Mouse (Mus musculus) frontal cortex, adult (tissue): Measurements from ENCODE around the gene Ufsp1.

ENCODE experiments used
- ATAC-seq: cut with Nextera tagmentation; 2 replicates; pipeline ENCODE4 v1.9.2; 2017; ENCODE audit warnings: mild to moderate bottlenecking, moderate library complexity, mixed read lengths; ENCODE audit not compliant: low TSS enrichment

The Ufsp1 gene

DNA sequence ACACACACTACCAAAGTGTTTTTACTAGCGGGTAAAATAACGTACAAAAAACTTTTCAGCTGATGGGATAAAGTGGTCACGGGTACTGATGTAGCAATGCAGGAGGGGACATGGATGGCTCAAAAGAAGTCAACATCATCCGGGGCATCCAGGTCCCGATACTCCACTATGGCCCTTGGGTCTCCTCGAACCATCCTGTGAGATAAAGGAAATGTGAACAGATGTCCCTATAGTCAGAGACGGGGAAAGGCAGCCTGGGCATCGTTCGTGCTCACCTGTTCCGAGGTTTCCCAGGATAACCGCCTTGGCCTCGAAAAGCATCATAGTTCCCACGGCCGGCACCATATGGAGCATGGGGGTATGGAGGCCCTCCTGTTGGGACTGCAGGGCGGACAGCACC is 1.3 kb downstream of the Ufsp1 start:
- ATAC-seq: no peak

DNA sequence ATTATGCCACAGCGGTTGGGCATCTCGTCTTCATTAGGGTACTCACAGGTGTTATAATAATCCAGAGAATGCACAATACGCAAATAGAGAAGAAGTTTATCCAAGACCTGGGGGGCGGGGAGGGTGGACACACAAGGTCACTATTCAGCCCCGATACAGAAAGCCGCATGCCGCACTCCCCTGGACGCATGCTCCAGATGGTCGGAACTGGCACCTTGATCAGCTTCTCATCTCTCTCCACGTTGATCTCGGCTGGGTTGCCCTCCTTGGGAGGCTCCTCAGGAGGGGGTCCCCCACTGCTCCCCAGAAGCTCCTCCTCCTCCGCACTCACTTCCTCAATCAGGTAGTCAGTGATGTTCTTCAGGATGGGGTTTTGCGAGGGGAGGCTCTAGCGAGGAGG is 2.7 kb downstream of the Ufsp1 start:
- no peak for ATAC-seq

DNA sequence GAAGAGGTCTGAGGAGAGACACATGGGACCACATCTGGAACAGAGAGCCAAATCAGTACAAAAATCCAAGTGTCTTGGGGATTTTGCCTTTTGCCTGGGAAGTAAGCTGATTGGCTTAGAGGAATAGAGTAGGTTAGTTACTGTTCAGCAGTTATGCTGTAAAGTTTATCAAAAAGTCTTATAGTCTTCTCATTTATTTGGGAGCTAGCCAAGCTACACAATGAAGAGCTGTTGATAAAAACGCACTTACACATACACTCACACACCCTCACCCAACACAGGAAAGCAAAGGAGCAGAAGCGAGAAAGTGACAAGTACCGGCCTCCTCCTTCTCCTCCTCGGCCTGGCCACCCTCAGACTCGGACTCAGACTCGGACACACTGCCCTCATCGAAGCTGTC is 4.8 kb downstream of the Ufsp1 start:
- ATAC-seq: no peak

DNA sequence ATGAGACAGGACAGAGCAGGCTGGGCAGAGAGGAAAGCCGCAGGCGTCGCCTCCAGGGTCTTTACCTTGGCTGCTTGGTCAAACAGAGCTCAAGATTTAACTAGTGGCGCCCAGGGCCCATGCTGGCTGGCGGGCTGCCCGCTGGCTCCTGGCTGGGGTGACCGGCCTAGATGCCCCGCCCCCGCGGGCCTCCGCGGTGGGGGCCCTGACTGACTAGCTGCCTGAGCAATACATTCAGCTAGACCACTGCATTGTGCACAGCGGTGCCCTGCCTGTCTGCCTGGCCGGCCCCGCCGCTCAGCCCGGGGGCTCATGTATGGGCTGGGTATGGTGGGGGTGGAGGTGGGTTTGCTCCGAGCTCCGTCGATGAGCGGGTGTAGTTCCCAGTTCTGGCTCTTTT is 6.8 kb downstream of the Ufsp1 start:
- ATAC-seq: no peak

DNA sequence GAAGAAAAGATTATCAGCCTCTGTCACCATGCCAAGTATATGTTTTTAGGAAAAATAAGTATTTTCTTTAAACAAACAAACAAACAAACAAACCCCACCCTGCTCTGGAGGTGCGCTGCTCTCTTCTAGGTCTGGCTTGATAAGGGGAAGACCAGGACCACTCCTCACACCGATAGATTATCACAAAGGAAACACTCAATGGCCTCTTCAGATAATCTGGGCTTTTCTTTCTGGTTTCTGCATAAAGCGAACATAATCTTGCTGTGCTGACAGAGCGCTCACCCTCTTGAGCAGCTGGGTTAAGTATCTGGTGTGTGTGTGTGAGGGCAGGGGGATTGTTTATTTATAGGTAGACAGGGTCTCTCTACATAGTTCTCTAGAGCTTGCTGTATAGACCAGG is 9.2 kb downstream of the Ufsp1 start:
- ATAC-seq: no peak

DNA sequence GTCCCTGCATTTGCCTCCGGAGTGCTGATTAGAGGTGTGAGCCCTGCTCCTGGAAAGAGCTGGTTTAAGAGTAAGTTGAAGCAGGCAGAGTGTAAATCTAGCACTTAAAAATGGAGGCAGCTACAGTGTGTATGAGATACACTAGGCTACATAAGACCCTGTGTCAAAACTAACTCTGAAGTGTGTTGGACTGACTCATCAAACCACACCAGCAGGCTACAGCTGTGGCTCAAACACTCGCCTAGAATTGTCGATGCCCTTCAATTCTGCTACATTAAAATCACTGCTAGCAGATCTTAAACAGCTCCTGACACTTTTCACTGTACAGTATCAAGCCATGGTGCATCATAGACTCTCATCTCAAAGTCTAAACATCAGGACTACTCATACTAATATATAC is 9.7 kb downstream of the Ufsp1 start:
- ATAC-seq: no peak

DNA sequence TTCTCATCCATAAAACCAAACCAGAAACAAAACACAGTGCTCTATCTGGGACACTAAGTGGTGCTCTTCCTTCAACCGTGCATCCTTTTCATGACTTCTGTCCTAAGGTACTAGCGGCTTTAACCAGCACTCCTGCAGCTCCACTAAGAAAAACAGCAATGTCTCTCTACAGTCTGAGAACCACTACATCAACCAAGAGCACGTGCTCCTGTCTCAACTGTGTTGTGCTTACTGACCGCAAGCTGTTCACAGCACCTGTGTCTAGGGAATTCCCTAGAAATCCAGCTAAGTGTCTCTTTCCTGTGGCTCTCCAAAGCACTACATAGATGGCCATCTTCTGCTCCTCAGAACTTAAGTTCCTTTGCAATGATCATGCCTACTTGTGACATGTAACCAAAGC is 10.4 kb downstream of the Ufsp1 start:
- no peak for ATAC-seq

DNA sequence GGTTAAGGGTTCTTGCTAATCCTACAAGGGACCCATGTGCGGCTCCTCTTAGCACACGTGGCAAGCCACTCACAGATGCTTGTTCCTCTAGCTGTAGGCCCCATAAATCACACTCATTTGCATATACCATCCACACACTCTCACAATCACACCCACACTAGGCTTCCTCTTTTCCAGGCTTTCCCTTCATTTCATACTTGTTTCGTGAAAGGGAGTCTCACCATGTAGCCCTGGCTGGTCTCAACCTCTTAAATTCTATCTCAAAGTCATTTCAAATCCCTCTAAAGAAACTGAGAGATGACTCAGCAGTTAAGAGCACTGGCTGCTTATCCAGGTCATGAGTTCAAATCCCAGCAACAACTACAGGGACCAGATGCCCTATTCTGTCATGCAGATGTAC is 11.4 kb downstream of the Ufsp1 start:
- ATAC-seq: peak; percentile 42; the same call in 1 of the 2 replicates

DNA sequence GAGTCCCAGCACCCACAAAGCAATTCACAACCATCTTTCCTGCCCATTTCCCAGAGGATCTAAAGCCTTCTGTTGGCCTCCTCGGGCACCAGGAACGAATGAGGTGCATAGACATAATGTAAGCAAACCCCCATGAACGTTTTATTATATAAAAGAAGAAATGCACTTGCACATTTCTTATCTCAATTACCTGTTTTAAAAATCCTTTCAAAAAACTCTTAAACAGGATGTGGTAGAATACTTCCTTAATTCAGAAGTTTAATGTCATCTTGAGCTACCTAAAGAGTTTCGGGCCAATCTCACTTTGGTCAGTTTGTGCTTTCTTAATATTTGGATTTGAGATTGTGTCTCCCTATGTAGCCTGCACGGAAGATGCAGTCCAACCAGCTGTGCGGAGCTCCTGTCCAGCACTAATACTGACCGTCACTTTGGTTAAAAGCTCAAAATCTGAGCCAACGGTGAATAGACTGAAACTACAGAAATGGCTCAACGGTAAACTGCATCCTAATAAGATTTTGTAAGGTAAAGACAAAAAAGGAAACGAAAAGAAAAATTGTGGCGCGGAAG is 12.1 kb downstream of the Ufsp1 start:
- no peak for ATAC-seq

DNA sequence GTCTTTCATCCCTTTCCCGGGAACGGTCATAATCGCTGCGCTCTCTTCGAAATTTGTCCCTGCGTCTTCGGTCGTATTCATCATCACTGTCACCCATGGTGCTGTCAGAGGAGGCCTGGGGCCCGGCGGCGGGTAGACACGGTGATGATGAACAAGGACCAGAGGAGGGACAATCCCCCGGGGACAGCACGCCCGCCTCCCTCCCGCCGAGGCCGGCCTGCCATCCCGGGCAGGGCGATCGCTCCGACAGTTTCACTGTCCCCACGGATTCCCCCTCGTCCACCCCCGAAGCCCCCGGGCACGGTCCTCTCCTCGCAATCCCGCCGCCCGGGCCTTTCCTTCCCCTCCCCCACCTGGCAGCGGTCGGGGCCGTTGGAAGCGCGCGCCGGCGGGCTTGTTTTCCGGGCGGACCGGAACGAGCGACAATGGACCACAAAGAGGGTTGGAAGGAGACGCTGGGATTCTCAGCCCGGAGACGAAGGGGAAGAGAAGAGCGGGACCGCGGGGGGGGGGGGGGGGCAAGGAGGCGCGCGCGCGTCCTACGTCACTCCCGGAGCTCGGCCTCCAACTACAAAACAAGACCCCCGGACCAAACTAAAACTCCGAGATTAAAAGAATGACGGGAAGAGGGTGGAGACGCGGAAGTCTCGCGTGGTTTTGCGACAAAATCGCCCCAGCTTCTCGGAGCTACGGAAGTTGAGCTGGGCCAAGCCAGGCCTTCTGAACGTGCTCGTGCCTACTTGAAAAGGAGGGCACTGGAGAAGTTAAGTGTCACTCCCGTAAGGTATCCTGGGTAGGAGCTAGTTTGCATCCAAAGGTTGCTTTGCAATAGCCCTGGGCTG is 12.9 kb downstream of the Ufsp1 start, which contains the start of gene Srrt:
Gene Srrt (minus strand): TSS at position 604 of the 842 bp plus-strand sequence.
- ATAC-seq: peak; percentile 77

DNA sequence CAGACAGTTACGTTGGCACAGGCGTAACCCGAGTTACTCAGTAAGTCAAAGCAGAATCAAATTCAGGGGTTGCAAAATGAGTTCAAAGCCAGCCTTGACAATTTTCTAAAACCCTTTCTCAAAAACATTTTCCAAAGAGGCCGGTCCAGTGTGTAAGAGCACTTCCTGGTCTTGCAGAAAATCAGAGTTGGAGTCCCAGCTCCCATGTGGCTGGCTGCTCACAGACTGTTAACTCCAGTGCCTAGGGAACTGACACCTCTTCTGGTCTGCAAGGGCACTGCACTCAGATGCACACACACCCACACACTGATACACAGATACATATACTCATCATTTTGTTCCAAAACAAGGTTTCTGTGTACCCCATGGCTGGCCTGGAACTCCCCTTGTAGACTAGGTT is 13.9 kb downstream of the Ufsp1 start:
- ATAC-seq: no peak

DNA sequence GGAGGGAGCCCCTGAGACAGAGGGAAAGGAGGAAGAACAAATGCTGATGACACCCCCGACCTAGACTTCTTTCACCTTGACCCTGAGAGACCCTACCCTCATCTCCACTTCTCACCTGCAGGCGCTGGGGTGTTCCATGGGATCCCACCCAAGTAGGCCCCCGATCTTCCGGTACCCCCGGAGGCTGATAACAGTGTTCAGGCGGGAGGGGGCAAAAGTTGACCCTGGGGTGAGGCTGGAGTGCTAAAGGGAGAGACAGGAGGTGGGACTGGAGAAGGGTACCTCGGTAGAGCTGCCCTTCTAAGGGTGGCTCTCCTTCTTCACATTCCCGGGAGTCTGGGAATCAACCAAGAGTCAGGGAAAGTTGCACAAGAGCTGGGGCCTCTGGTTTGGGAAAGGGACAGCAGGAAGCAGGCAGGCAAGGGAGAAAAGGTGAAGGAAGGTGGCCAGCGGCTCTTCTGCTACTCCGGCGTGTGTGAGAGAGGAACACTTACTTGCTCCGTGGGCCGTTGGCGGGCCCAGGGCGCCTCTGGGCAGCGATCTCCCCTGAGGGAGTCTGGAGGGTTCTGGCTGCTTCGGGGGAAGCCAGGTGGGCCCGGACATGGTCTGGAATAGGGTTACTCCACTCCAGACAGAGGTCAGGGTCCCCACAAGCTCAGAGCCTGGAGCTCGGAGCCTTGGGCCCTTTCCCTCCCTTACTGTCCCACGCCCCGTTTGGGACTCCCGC is 19.2 kb downstream of the Ufsp1 start:
- ATAC-seq: no peak

DNA sequence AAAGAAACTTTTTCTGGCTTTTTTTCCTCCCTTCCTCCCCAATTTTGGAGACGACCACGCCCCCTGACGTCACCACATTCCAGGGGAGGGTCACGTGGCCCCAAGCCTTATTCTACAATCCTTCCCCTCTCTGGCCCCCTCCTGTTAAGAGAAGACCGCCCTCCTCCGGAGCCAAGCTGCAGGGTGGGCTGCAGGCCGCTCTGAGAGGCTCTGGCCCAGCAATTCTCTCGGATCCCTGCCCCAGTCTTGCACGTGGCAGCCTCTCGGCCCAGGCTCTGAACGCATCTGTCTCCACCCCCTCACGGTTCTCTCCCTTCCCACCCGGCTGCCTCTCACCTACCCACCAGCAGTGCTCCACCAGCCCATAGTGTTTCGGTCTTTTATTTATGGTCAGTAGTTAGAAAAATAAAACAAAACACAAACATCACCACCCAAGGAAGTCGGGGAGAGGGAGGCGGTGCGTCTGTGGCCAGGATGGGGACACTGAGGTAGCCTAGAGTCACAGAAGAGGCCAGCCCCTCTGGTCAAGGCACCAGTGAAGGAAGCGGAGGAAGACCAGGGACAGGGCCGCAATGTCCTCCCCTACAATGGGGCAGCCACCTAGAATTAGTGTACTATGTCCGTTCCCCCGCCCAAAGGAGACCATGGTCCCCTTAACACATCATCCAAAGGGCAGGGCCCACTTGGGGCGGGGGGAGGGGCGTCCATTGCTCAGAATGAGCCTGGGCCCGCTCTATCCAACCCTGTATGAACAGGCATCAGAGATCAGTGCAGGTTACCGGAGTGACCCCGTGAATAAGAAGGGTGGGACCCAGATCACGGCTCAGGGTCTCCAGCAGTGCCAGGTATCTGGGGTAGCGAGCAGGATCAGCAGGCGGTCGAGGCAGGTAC is 20.0 kb downstream of the Ufsp1 start, which contains the start of gene Trip6:
Gene Trip6 (minus strand): TSS at position 212 of the 891 bp plus-strand sequence.
- peak; percentile 76 for ATAC-seq

DNA sequence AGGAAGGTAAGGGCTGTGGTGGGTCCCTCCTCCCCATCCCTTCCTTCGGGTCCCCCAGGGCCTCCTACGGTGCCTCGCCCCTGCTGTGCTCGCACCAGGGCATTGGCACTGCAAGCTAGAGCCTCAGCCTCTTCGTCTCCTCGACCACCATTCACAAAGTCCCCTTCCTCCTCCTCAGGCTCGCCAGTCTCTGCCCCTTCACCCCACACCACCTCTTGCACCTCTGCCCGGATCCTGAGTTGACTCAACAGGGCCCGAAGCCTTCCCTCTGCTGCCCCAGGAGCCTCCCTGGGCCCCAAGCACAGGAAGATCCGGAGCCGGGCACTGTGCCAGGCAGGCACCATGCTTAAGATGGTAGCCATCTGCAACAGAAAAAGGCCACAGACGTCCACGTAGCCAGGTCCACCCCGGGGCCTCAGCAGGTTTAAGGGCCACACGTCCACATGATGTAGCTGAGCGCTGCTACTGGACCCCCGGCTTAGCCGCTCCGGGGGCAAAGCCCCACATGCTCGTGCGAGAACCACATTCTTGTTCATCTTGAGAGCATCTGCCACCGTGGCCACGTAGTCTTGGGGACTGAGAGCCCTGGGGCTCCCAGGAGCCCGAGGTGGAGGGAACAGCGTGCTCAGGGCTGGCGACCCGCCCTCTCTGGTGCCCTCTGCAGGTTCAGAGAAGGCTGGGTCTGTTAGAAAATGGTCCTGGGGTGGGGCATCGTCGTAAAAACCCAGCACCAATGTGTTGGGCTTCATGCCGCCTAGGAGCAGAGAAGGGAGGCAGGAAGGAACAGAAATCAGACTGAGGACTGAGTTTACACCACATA is 20.9 kb downstream of the Ufsp1 start:
- no peak for ATAC-seq

DNA sequence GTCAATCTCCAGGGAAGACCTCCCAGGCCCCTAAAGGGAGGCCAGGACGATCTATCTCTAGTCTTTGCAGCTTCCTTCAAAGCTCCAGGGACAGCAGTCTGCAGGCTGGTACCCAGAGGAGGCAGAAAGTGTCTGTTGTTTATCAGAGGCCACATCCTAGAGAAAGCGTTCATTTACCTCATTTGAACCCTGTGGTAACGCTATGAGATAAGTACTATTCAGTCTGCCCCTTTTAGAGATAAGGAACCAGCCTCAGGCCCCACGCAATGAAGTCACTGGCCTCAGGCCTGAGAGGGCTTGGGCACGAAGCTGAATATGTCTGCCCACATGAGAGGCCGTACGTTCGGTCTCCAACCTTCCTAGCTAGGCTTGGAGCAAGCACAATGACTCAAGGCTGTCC is 22.9 kb downstream of the Ufsp1 start:
- ATAC-seq: no peak

DNA sequence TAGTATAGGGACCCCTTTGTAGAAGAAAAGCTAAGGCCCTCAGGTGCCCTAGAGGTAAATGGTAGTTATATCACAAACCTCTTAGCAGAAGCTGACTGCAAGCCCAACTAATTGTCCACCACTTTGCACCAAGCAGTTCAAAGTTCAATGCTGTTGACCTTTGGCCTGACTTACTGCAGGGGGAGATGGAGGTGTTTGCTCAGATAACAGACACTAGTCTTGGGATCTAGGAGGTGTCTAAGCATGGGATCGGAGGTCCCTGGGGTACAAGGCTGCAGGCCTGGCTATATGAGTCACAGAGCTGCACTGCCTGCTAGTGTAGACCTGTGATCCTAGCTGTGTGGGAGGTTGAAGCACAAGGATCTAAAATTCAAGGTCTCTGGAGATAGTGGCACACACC is 24.1 kb downstream of the Ufsp1 start:
- no peak for ATAC-seq

DNA sequence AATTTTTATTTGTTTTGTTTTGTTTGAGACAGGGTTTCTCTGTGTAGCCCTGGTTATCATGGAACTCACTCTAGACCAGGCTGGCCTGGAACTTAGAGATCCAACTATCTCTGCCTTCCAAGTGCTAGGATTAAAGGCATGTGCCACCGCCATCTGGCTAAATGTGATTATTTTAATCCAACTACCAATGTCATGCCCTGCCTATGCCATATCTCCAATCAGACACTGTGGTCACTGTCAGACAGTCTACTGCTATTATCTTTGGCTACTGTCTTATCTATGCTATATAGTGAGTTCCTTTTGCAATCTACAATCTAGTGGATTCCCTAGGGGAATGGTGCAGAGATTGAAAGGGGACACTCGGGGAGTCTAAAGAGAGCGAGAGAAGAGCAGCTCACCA is 26.6 kb downstream of the Ufsp1 start:
- ATAC-seq: no peak

DNA sequence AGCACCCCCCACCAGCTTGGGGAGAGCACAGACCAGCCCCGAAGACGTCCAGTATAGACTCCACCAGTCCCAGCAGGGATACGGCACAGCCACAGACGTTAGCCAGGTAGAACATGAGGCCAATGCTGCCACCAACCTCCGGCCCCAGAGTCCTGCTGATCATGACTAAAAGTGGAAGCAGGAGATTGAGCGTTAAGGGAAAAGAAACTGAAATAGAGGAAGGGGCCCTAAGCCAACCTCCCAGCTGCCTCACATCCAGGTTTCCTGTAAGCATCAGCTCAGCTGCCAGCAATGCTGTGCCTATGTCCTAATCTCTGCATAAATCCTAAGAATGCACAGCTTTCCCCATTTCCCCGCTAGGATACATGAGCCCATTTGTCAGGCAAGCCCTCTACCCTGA is 36.5 kb downstream of the Ufsp1 start:
- no peak for ATAC-seq

DNA sequence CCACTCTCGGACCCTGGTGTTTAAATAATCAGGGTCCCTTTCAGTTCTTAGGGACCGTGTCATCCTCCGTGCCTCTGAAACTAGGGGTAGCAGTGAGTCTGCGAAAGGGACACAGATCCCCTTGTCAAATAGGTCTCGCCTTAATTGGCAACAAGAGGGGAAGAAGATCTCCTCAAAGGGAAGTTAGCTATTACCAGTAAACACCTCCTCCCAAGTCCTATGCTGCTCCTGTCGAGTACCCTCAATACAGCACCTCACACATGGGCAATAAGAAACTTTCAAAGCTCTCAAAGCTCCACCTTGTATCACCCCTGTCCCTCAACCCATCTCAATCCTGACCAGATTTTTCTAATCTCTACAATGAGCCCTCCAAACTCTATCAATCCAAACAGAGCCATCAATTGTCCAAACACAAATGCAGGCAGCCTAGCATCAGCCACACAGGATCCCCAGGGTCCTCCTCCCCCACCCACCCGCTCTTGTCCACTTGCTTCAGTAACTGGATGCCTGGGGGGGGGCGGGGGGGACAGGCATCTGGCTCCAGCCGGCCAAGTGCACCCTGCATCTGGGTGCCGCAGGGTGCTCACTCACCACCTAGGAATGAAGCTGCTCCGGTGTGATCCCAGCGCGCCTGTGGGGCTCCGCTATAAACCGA is 38.6 kb downstream of the Ufsp1 start:
- ATAC-seq: no peak

DNA sequence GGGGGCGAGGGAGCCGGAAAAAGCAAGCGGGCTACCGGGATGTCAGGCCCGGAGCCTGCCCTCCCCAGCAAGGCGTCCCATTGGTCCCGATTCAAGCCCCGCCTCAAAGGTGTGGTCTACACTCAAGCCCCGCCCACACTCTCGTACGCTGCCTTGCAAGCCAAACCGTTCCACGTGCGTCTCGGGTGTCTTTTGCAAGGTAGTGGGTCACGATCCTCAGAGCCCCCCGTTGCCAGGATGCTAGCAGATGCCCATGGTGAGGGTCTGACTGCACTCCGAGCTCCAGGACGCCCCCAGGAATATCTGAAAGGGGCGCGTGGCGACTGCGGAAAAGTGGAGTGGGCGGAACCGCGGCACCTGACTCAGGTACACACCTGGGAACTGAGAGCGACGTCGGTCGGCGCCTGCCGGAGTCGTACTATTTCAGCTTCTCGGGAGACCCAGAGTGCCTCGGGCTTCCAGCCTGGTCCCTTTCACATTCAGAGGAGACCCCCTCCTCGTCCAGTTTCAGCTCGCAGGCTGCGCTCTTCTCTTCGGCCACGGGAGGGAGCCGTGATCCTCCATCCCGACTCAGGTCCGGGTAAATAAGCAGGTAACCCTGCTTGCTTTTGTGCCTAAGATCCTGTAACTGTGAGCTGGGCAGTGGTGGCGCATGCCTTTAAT is 39.2 kb downstream of the Ufsp1 start, which contains the start of gene Slc12a9:
Gene Slc12a9 (minus strand): TSS at position 86 of the 663 bp plus-strand sequence.
- ATAC-seq: peak; percentile 83
